Mouse (Mus musculus): ENCODE measurements around the gene Sytl3.
"Not testable (repeated sequence)": the region's sequence is repeated elsewhere in the genome, so short reads cannot be mapped to it uniquely, and the experiment has no call there.

Sytl3 gene

GRCm38 (mm10) chr17:6696521-6696920 lies 37.6 kb downstream of the Sytl3 start:
- not testable (repeated sequence) for DNase-seq

- DNase-seq, result peak; percentile 64 to 68
Observed at GRCm38 (mm10) chr17:6697224-6697775, 38.4 kb downstream of the Sytl3 start.

- DNase-seq, result not testable (repeated sequence)
Observed at GRCm38 (mm10) chr17:6699502-6699901, 40.6 kb downstream of the Sytl3 start.

GRCm38 (mm10) chr17:6700077-6700476 lies 41.2 kb downstream of the Sytl3 start:
- not testable (repeated sequence) for DNase-seq

GRCm38 (mm10) chr17:6702625-6703221 lies 43.8 kb downstream of the Sytl3 start:
- DNase-seq, result not testable (repeated sequence)

GRCm38 (mm10) chr17:6703381-6704270 lies 44.7 kb downstream of the Sytl3 start:
- DNase-seq, result not testable (repeated sequence)

GRCm38 (mm10) chr17:6706448-6706847 lies 47.6 kb downstream of the Sytl3 start:
- DNase-seq, result not testable (repeated sequence)

GRCm38 (mm10) chr17:6707422-6707821 lies 48.5 kb downstream of the Sytl3 start:
- not testable (repeated sequence) for DNase-seq

- DNase-seq, result not testable (repeated sequence)
Observed at GRCm38 (mm10) chr17:6708194-6708593, 49.3 kb downstream of the Sytl3 start.

- not testable (repeated sequence) for DNase-seq
Observed at GRCm38 (mm10) chr17:6713483-6713882, 54.6 kb downstream of the Sytl3 start.

GRCm38 (mm10) chr17:6713944-6714343 lies 55.1 kb downstream of the Sytl3 start:
- DNase-seq, result not testable (repeated sequence)

- DNase-seq, result no peak
Observed at GRCm38 (mm10) chr17:6727996-6728610, 69.2 kb downstream of the Sytl3 start.

GRCm38 (mm10) chr17:6729244-6729742 lies 70.4 kb downstream of the Sytl3 start:
- no peak for DNase-seq

- DNase-seq, result no peak
Observed at GRCm38 (mm10) chr17:6731132-6731531, 72.2 kb downstream of the Sytl3 start.

- DNase-seq, result no peak
Observed at GRCm38 (mm10) chr17:6731634-6732033, 72.7 kb downstream of the Sytl3 start.

GRCm38 (mm10) chr17:6732665-6733064 lies 73.8 kb downstream of the Sytl3 start:
- DNase-seq, result no peak

- DNase-seq, result no peak
Observed at GRCm38 (mm10) chr17:6733322-6733875, 74.5 kb downstream of the Sytl3 start.

GRCm38 (mm10) chr17:6734746-6735441 lies 76.0 kb downstream of the Sytl3 start:
- no peak for DNase-seq

- no peak for DNase-seq
Observed at GRCm38 (mm10) chr17:6736306-6737272, 77.7 kb downstream of the Sytl3 start.

- no peak for DNase-seq
Observed at GRCm38 (mm10) chr17:6737273-6737997, 78.5 kb downstream of the Sytl3 start.

Measured in thymus, postnatal 36 days (tissue).